ENCODE assay signal across 8 mouse cellular contexts in genomic region chr16:91056043-91056821, GRCm38 (mm10). TPM values are rescaled to one million over a fixed set of nuclear protein-coding genes. Genes with fewer than 3 reads are reported as not detected.
DNase-seq lines count a peak whose midpoint lies in the region; ATAC-seq and TF ChIP-seq lines count a peak whose summit lies in the region.

No protein-coding gene starts in this region.

- H3K36me3 ChIP-seq in hindbrain, postnatal 0 days (ENCODE audit: insufficient read depth, low read length) = no peaks in the 10 kb centered on the region
- H3K36me3 ChIP-seq in hindbrain, embryonic 13.5 days = no peaks in the 10 kb centered on the region
- no peaks in the 10 kb centered on the region for H3K36me3 ChIP-seq in heart, postnatal 0 days (replicated peaks; ENCODE audit: control insufficient read depth, insufficient read depth, low read length)

- 49% methylated on average over 16 of the region's 16 CpGs for WGBS in hindbrain, postnatal 0 days
- WGBS in hindbrain, embryonic 13.5 days = 63% methylated on average over 16 of the region's 16 CpGs
- 40% methylated on average over 16 of the region's 16 CpGs for WGBS in heart, postnatal 0 days

- TF ChIP-seq CTCF in hindbrain, postnatal 0 days (IDR thresholded peaks at IDR 0.05; ENCODE audit: low read depth) = no peak
- no peak for TF ChIP-seq CTCF in heart, postnatal 0 days (IDR thresholded peaks at IDR 0.05; ENCODE audit: low read depth)

- H3K9ac ChIP-seq in hindbrain, postnatal 0 days (replicated peaks; ENCODE audit: low read length) = no peak overlapping the region
- no peak overlapping the region; the same call in 1 of the 2 replicates for H3K9ac ChIP-seq in hindbrain, embryonic 13.5 days
- no peak overlapping the region for H3K9ac ChIP-seq in heart, postnatal 0 days (replicated peaks; ENCODE audit: low read depth, low read length)

- H3K27me3 ChIP-seq in hindbrain, postnatal 0 days (ENCODE audit: insufficient read depth, low read length) = no peaks in the 10 kb centered on the region
- peaks cover 15% of the 10 kb centered on the region for H3K27me3 ChIP-seq in hindbrain, embryonic 13.5 days
- 0 out of 2 replicates have a peak, but pooled peaks cover 9% of the 10 kb centered on the region for H3K27me3 ChIP-seq in heart, postnatal 0 days (ENCODE audit: control insufficient read depth, insufficient read depth, low read length)

- H3K4me2 ChIP-seq in hindbrain, postnatal 0 days (ENCODE audit: low read depth, low read length) = no peak overlapping the region
- no peak overlapping the region for H3K4me2 ChIP-seq in hindbrain, embryonic 13.5 days
- H3K4me2 ChIP-seq in heart, postnatal 0 days (ENCODE audit: low read depth, low read length) = no peak overlapping the region

- no peak for TF ChIP-seq EP300 in heart, postnatal 0 days (IDR thresholded peaks at IDR 0.05; ENCODE audit: low read depth)

- 0 out of 2 replicates have a peak, but pooled peaks have one; percentile 32 for ATAC-seq in hindbrain, postnatal 0 days
- ATAC-seq in hindbrain, embryonic 13.5 days (ENCODE audit: low FRiP score) = no peak
- peak; percentile 64 for ATAC-seq in heart, postnatal 0 days (ENCODE audit: insufficient read depth, low read depth)

- no peaks in the 10 kb centered on the region for H3K9me3 ChIP-seq in hindbrain, postnatal 0 days (ENCODE audit: low read length)
- H3K9me3 ChIP-seq in hindbrain, embryonic 13.5 days = no peaks in the 10 kb centered on the region
- H3K9me3 ChIP-seq in heart, postnatal 0 days (replicated peaks; ENCODE audit: control insufficient read depth, low read length) = no peaks in the 10 kb centered on the region

- DNase-seq in hindbrain, postnatal 0 days (ENCODE audit: low spot score) = no peak
- peak; percentile 34 for DNase-seq in Muller cell, postnatal 12 days (ENCODE audit: inconsistent ontology term)
- peak; percentile 33 for DNase-seq in heart, postnatal 0 days (ENCODE audit: low spot score)
- peak; percentile 40 to 80 for DNase-seq in left cerebral cortex, postnatal 14 days (ENCODE audit: low spot score in 2 of 2)
- peak; percentile 70 for DNase-seq in thymus, postnatal 0 days (ENCODE audit: low spot score)
- no peak for DNase-seq in adrenal gland, adult (ENCODE audit: inconsistent age in 2 of 2, low spot score in 1 of 2)
- no peak for DNase-seq in cerebellum, postnatal 14 days

- intact Hi-C loops in left cerebral cortex, postnatal 14 days (cut with DNase I) = no loop called here

- no peaks in the 10 kb centered on the region for H3K4me1 ChIP-seq in hindbrain, postnatal 0 days (ENCODE audit: insufficient read depth, low read length)
- no peaks in the 10 kb centered on the region for H3K4me1 ChIP-seq in hindbrain, embryonic 13.5 days (replicated peaks)
- H3K4me1 ChIP-seq in heart, postnatal 0 days (ENCODE audit: control insufficient read depth, insufficient read depth) = 0 out of 2 replicates have a peak, but pooled peaks cover 3% of the 10 kb centered on the region

- no peak overlapping the region for H3K4me3 ChIP-seq in hindbrain, postnatal 0 days (ENCODE audit: low read length)
- H3K4me3 ChIP-seq in hindbrain, embryonic 13.5 days = no peak overlapping the region
- H3K4me3 ChIP-seq in heart, postnatal 0 days (ENCODE audit: low read depth, low read length) = no peak overlapping the region

- no peak overlapping the region for H3K27ac ChIP-seq in hindbrain, postnatal 0 days
- H3K27ac ChIP-seq in hindbrain, embryonic 13.5 days = no peak overlapping the region
- no peak overlapping the region for H3K27ac ChIP-seq in heart, postnatal 0 days (ENCODE audit: low read depth)

RNA-seq across cellular contexts. Expression of gene Paxbp1, which starts 11.9 kb away (rescaled TPM):
- 39.7 and 45.3 TPM in 2 replicates for total RNA-seq in hindbrain, postnatal 0 days (2014; rRNA removed)
- polyA plus RNA-seq in hindbrain, postnatal 0 days (2015; fragmentation: Nextera tagmentation; extraction: Ambion mirVana) = 22.8 and 27.2 TPM in 2 replicates
- 77.1 and 79.7 TPM in 2 replicates for polyA plus RNA-seq in hindbrain, embryonic 13.5 days (2015; fragmentation: Nextera tagmentation; extraction: Ambion mirVana)
- 30.6 and 33.8 TPM in 2 replicates for total RNA-seq in heart, postnatal 0 days (2014; rRNA removed; ENCODE audit: low replicate concordance)
- 18.8 and 19.0 TPM in 2 replicates for polyA plus RNA-seq in heart, postnatal 0 days (2015; fragmentation: Nextera tagmentation; extraction: Ambion mirVana)
- total RNA-seq in left cerebral cortex, postnatal 14 days (2021) = 10 to 100 TPM; 49.6 to 54.3 TPM
- polyA plus RNA-seq in thymus, postnatal 0 days (2015; fragmentation: Nextera tagmentation; extraction: Ambion mirVana) = 38.9 and 42.5 TPM in 2 replicates

RNA-seq across cellular contexts. Expression of gene 4932438H23Rik, which starts 38.7 kb away (rescaled TPM):
- 1.6 and 2.0 TPM in 2 replicates for total RNA-seq in hindbrain, postnatal 0 days (2014; rRNA removed)
- 0.94 and 2.0 TPM in 2 replicates for polyA plus RNA-seq in hindbrain, postnatal 0 days (2015; fragmentation: Nextera tagmentation; extraction: Ambion mirVana)
- 0.83 and 0.99 TPM in 2 replicates for polyA plus RNA-seq in hindbrain, embryonic 13.5 days (2015; fragmentation: Nextera tagmentation; extraction: Ambion mirVana)
- total RNA-seq in heart, postnatal 0 days (2014; rRNA removed; ENCODE audit: low replicate concordance) = 0.11 TPM in 1 of 2 replicates, not detected in the other
- 0.05 and 0.14 TPM in 2 replicates for polyA plus RNA-seq in heart, postnatal 0 days (2015; fragmentation: Nextera tagmentation; extraction: Ambion mirVana)
- 1 to 10 TPM in 1 of 2 experiments, under 1 TPM in 1; 0.70 to 1.1 TPM for total RNA-seq in left cerebral cortex, postnatal 14 days (2021)
- 0.14 and 0.31 TPM in 2 replicates for polyA plus RNA-seq in thymus, postnatal 0 days (2015; fragmentation: Nextera tagmentation; extraction: Ambion mirVana)

RNA-seq across cellular contexts. Expression of gene Synj1, which starts 45.1 kb away (rescaled TPM):
- total RNA-seq in hindbrain, postnatal 0 days (2014; rRNA removed) = 47.9 and 58.1 TPM in 2 replicates
- 42.4 and 50.5 TPM in 2 replicates for polyA plus RNA-seq in hindbrain, postnatal 0 days (2015; fragmentation: Nextera tagmentation; extraction: Ambion mirVana)
- 40.5 and 41.4 TPM in 2 replicates for polyA plus RNA-seq in hindbrain, embryonic 13.5 days (2015; fragmentation: Nextera tagmentation; extraction: Ambion mirVana)
- 11.8 and 19.3 TPM in 2 replicates for total RNA-seq in heart, postnatal 0 days (2014; rRNA removed; ENCODE audit: low replicate concordance)
- 6.6 and 8.5 TPM in 2 replicates for polyA plus RNA-seq in heart, postnatal 0 days (2015; fragmentation: Nextera tagmentation; extraction: Ambion mirVana)
- total RNA-seq in left cerebral cortex, postnatal 14 days (2021) = 100 to 1,000 TPM; 270 to 273 TPM
- 11.5 and 16.2 TPM in 2 replicates for polyA plus RNA-seq in thymus, postnatal 0 days (2015; fragmentation: Nextera tagmentation; extraction: Ambion mirVana)

Comparison
In these comparisons a context has a peak if more than half of its experiments do, and no peak if none do; other contexts are left out.
1. DNase-seq: peak in Muller cell, postnatal 12 days (single experiment), heart, postnatal 0 days (single experiment), left cerebral cortex, postnatal 14 days (2 of 2) and thymus, postnatal 0 days (single experiment); none in hindbrain, postnatal 0 days (single experiment), adrenal gland, adult (0 of 2) and cerebellum, postnatal 14 days (0 of 2).